Mouse (Mus musculus) MEL (cell line): Measurements from ENCODE around the gene Alg6. TPM values are rescaled to one million over a fixed set of nuclear protein-coding genes. Genes with fewer than 3 reads are reported as not detected.

Source experiments
- DNase-seq: peaks from one replicate; pipeline ENCODE4 v3.0.0; 2011; ENCODE audit warnings: low read depth, low spot score
- H3K27ac ChIP-seq: 2 replicates; pipeline ENCODE4 v1.5.1; 2012; ENCODE audit warnings: low read depth, mild to moderate bottlenecking, control low read depth, low read length, moderate library complexity; ENCODE audit not compliant: control insufficient read depth
- H3K27me3 ChIP-seq, 2 experiments: fragments of 150-350 bp in 1 of 2; sonication (generic) in 1 of 2; 2 replicates each; pipeline ENCODE4 v1.6.1; 2012; ENCODE audit warnings: low read length in 2 of 2, mild to moderate bottlenecking in 2 of 2, improper control_type of control experiment in 1 of 2, moderate library complexity in 1 of 2; ENCODE audit not compliant: insufficient read depth in 2 of 2, control insufficient read depth in 1 of 2
- H3K36me3 ChIP-seq, 2 experiments: 2 replicates each; pipeline ENCODE4 v1.6.1; 2012 to 2014; ENCODE audit warnings: low read length in 2 of 2, improper control_type of control experiment in 1 of 2, inconsistent platforms in 1 of 2, mild to moderate bottlenecking in 1 of 2; ENCODE audit not compliant: insufficient read depth in 2 of 2, control insufficient read depth in 1 of 2
- H3K4me1 ChIP-seq, 2 experiments: fragments of 150-350 bp in 1 of 2; sonication (generic) in 1 of 2; 2 replicates each; pipeline ENCODE4 v1.6.1; 2012; ENCODE audit warnings: low read length in 2 of 2, improper control_type of control experiment in 1 of 2, mild to moderate bottlenecking in 1 of 2; ENCODE audit not compliant: insufficient read depth in 2 of 2, control insufficient read depth in 1 of 2
- H3K4me3 ChIP-seq, 2 experiments: fragments of 150-350 bp in 1 of 2; sonication (generic) in 1 of 2; 2 replicates each; pipeline ENCODE4 v1.5.1; 2012; ENCODE audit warnings: low read depth in 2 of 2, low read length in 2 of 2, mild to moderate bottlenecking in 2 of 2, moderate library complexity in 2 of 2, control low read depth in 1 of 2, improper control_type of control experiment in 1 of 2; ENCODE audit not compliant: control insufficient read depth in 1 of 2, insufficient read depth in 1 of 2
- H3K79me2 ChIP-seq: 2 replicates; pipeline ENCODE4 v1.6.1; 2012; ENCODE audit warnings: mild to moderate bottlenecking, low read length, moderate library complexity; ENCODE audit not compliant: control insufficient read depth, poor library complexity, insufficient read depth
- H3K9ac ChIP-seq: 2 replicates; pipeline ENCODE4 v1.6.1; 2012; ENCODE audit warnings: low read depth, mild to moderate bottlenecking, control low read depth, low read length, moderate library complexity; ENCODE audit not compliant: control insufficient read depth, poor library complexity, severe bottlenecking
- H3K9me3 ChIP-seq: fragments of 150-350 bp; sonication (generic); replicated peaks from 2 replicates; pipeline ENCODE4 v1.6.1; 2012; ENCODE audit warnings: mild to moderate bottlenecking, low read length, improper control_type of control experiment, moderate library complexity; ENCODE audit not compliant: insufficient read depth
- CHD1 ChIP-seq: IDR thresholded peaks from 2 replicates; pipeline ENCODE4 v1.6.1; 2012; ENCODE audit warnings: low read depth, mild to moderate bottlenecking, inconsistent platforms, low read length, improper control_type of control experiment
- ELF1 ChIP-seq: IDR thresholded peaks from 2 replicates; pipeline ENCODE4 v1.6.1; 2014; ENCODE audit warnings: low read depth, mild to moderate bottlenecking, inconsistent platforms, low read length, improper control_type of control experiment, moderate library complexity
- ETS1 ChIP-seq: IDR thresholded peaks from 2 replicates; pipeline ENCODE4 v1.6.1; 2012; ENCODE audit warnings: low read depth, mild to moderate bottlenecking, inconsistent platforms, low read length, improper control_type of control experiment, moderate library complexity
- GABPA ChIP-seq: IDR thresholded peaks from 2 replicates; pipeline ENCODE4 v1.6.1; 2012; ENCODE audit warnings: low read depth, mild to moderate bottlenecking, inconsistent platforms, low read length, improper control_type of control experiment, moderate library complexity
- HCFC1 ChIP-seq: IDR thresholded peaks from 2 replicates; pipeline ENCODE4 v1.6.1; 2012; ENCODE audit warnings: low read depth, mild to moderate bottlenecking, inconsistent platforms, low read length, improper control_type of control experiment, moderate library complexity
- MAX ChIP-seq: IDR thresholded peaks from 2 replicates; pipeline ENCODE4 v1.6.1; 2011; ENCODE audit warnings: low read length, improper control_type of control experiment
- MAZ ChIP-seq: IDR thresholded peaks from 2 replicates; pipeline ENCODE4 v1.6.1; 2012; ENCODE audit warnings: low read depth, mild to moderate bottlenecking, inconsistent platforms, low read length, improper control_type of control experiment
- MYB ChIP-seq: IDR thresholded peaks from 2 replicates; pipeline ENCODE4 v1.6.1; 2011; ENCODE audit warnings: mild to moderate bottlenecking, low read depth, low read length, improper control_type of control experiment
- MYC ChIP-seq: IDR thresholded peaks from 2 replicates; pipeline ENCODE4 v1.6.1; 2011; ENCODE audit warnings: low read depth, mild to moderate bottlenecking, low read length, improper control_type of control experiment, moderate library complexity
- NELFE ChIP-seq: IDR thresholded peaks from 2 replicates; pipeline ENCODE4 v1.6.1; 2011; ENCODE audit warnings: low read depth, low read length, improper control_type of control experiment
- NRF1 ChIP-seq: IDR thresholded peaks from 2 replicates; pipeline ENCODE4 v1.6.1; 2014; ENCODE audit warnings: low read depth, mild to moderate bottlenecking, inconsistent platforms, low read length, improper control_type of control experiment, moderate library complexity; ENCODE audit not compliant: poor library complexity, insufficient read depth, severe bottlenecking
- POLR2A ChIP-seq, 2 experiments: IDR thresholded peaks; 2 replicates each; pipeline ENCODE4 v1.6.1; 2011 to 2012; ENCODE audit warnings: low read length in 2 of 2, mild to moderate bottlenecking in 2 of 2, control low read depth in 1 of 2, improper control_type of control experiment in 1 of 2, low read depth in 1 of 2, moderate library complexity in 1 of 2; ENCODE audit not compliant: control insufficient read depth in 1 of 2, insufficient read depth in 1 of 2, poor library complexity in 1 of 2
- POLR2AphosphoS2 ChIP-seq: IDR thresholded peaks from 2 replicates; pipeline ENCODE4 v1.6.1; 2011; ENCODE audit warnings: low read length, improper control_type of control experiment
- POLR2AphosphoS5 ChIP-seq: IDR thresholded peaks from 2 replicates; pipeline ENCODE4 v1.6.1; 2012; ENCODE audit warnings: low read depth, borderline replicate concordance, mild to moderate bottlenecking, inconsistent platforms, low read length, moderate library complexity, mixed read lengths
- RAD21 ChIP-seq: IDR thresholded peaks from 2 replicates; pipeline ENCODE4 v1.6.1; 2011; ENCODE audit warnings: mild to moderate bottlenecking, low read depth, low read length, improper control_type of control experiment
- RCOR1 ChIP-seq: IDR thresholded peaks from 2 replicates; pipeline ENCODE4 v1.6.1; 2012; ENCODE audit warnings: low read depth, mild to moderate bottlenecking, inconsistent platforms, low read length, improper control_type of control experiment
- SIN3A ChIP-seq: IDR thresholded peaks from 2 replicates; pipeline ENCODE4 v1.6.1; 2012; ENCODE audit warnings: low read length, improper control_type of control experiment, inconsistent platforms
- TAL1 ChIP-seq: IDR thresholded peaks from 2 replicates; pipeline ENCODE4 v1.6.1; 2012; ENCODE audit warnings: mild to moderate bottlenecking, inconsistent platforms, low read length, moderate library complexity, mixed read lengths
- TBP ChIP-seq: IDR thresholded peaks from 2 replicates; pipeline ENCODE4 v1.8.0; 2011; ENCODE audit warnings: low read depth, low read length, improper control_type of control experiment
- TCF12 ChIP-seq: IDR thresholded peaks from 2 replicates; pipeline ENCODE4 v1.6.1; 2014; ENCODE audit warnings: low read depth, mild to moderate bottlenecking, inconsistent platforms, low read length, improper control_type of control experiment, moderate library complexity
- UBTF ChIP-seq: IDR thresholded peaks from 2 replicates; pipeline ENCODE4 v1.6.1; 2012; ENCODE audit warnings: low read depth, mild to moderate bottlenecking, inconsistent platforms, low read length, improper control_type of control experiment, moderate library complexity, borderline replicate concordance; ENCODE audit not compliant: insufficient read depth
- USF1 ChIP-seq: IDR thresholded peaks from 2 replicates; pipeline ENCODE4 v1.6.1; 2014; ENCODE audit warnings: low read depth, mild to moderate bottlenecking, inconsistent platforms, low read length, improper control_type of control experiment, moderate library complexity
- ZKSCAN1 ChIP-seq: IDR thresholded peaks from 2 replicates; pipeline ENCODE4 v1.6.1; 2012; ENCODE audit warnings: low read depth, mild to moderate bottlenecking, inconsistent platforms, low read length, improper control_type of control experiment, moderate library complexity
- ZNF384 ChIP-seq: IDR thresholded peaks from 2 replicates; pipeline ENCODE4 v1.6.1; 2012; ENCODE audit warnings: low read depth, mild to moderate bottlenecking, inconsistent platforms, low read length, improper control_type of control experiment
- polyA plus RNA-seq, 2 experiments: library from polyadenylated mRNA; stranded (reverse) in 1 of 2; unstranded in 1 of 2; fragments of >175 nt in 1 of 2; fragments of >200 nt in 1 of 2; gene quantifications; 2 replicates each; pipeline versions ENCODE4 v1.2.1 to v1.2.4; 2012; ENCODE audit warnings: low replicate concordance in 2 of 2, low read depth in 1 of 2; ENCODE audit not compliant: insufficient read length in 2 of 2, insufficient read depth in 1 of 2, missing spikeins in 1 of 2
- total RNA-seq: library from RNA; depleted of rRNA; stranded (reverse); fragments of 300-350 nt; gene quantifications from 2 replicates; pipeline ENCODE4 v1.2.3, GENCODE M21; 2012

The Alg6 gene
- total and polyA plus RNA-seq, 3 experiments: 12.2 to 15.0 TPM; not detected in 1

DNA sequence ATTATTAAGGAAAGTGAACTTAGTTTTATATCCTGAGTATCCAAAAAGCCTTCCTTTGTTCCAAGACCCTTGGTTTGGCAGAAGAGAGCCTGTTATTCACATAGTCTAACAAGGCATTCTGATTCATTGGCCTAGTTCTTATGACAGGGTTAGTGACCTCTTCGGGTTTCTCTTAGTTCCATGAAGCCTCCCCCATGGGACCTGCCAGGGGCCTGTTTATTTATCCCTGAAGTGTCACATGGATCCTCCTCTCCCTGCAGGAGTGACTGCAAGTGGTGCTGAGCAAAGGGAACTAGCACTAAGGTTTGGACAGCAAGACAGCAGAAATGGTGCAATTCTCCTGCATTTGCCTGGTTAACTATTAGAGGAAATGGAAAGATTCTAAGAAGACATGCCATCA is 57.6 kb downstream of the Alg6 start:
- no peaks in the 10 kb centered on the region for H3K27me3 ChIP-seq
- no peak overlapping the region for H3K9ac ChIP-seq
- no peak overlapping the region for H3K4me3 ChIP-seq
- TF ChIP-seq POLR2AphosphoS2: no peak
- TF ChIP-seq POLR2AphosphoS5: no peak
- no peak for TF ChIP-seq NELFE
- TF ChIP-seq TAL1: no peak
- TF ChIP-seq ZKSCAN1: no peak
- TF ChIP-seq MYB: no peak
- TF ChIP-seq POLR2A (IDR thresholded peaks at IDR 0.05; ENCODE audit: control insufficient read depth in 1 of 2, insufficient read depth in 1 of 2, low read depth in 1 of 2, low read length in 2 of 2, poor library complexity in 1 of 2): no peak
- no peak for TF ChIP-seq RAD21
- no peak for TF ChIP-seq GABPA
- TF ChIP-seq MAX: no peak
- no peak for TF ChIP-seq MAZ
- TF ChIP-seq TCF12: no peak
- no peak for TF ChIP-seq TBP
- TF ChIP-seq HCFC1: no peak
- no peak for TF ChIP-seq SIN3A
- TF ChIP-seq CHD1: no peak
- no peak for TF ChIP-seq ZNF384
- TF ChIP-seq, all 39 proteins: peak for 0
- no peaks in the 10 kb centered on the region for H3K9me3 ChIP-seq
- no peak overlapping the region for H3K27ac ChIP-seq
- no peaks in the 10 kb centered on the region for H3K4me1 ChIP-seq
- no peak for DNase-seq
- H3K79me2 ChIP-seq: no peaks in the 10 kb centered on the region
- no peaks in the 10 kb centered on the region for H3K36me3 ChIP-seq

DNA sequence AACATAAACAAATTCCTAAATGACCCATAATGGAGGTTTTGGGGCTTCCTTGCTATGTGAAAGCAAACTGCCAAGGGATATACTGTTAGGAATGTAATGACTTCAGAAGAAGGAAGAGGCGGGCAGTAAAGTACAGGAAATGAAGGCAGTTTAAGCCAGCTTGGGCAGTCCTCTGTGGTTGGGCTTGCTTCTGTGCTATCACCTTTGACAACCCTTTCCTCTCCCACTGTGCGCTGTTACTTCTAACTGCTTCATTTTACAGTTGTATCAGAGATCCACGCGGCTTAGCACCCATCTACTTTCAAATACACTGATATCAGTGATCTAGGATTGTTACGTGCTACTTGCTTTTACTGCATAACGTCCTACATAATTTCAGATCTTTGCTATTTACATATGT is 76.9 kb downstream of the Alg6 start:
- DNase-seq: no peak
- TF ChIP-seq POLR2A (IDR thresholded peaks at IDR 0.05; ENCODE audit: control insufficient read depth in 1 of 2, insufficient read depth in 1 of 2, low read depth in 1 of 2, low read length in 2 of 2, poor library complexity in 1 of 2): no peak
- no peak for TF ChIP-seq SIN3A
- TF ChIP-seq RCOR1: no peak
- no peak for TF ChIP-seq USF1
- no peak for TF ChIP-seq RAD21
- TF ChIP-seq ELF1: no peak
- TF ChIP-seq ZNF384: no peak
- TF ChIP-seq UBTF: no peak
- TF ChIP-seq ETS1: no peak
- no peak for TF ChIP-seq MYC
- TF ChIP-seq NELFE: no peak
- no peak for TF ChIP-seq NRF1
- no peak for TF ChIP-seq TBP
- TF ChIP-seq POLR2AphosphoS5: no peak
- no peak overlapping the region for H3K27ac ChIP-seq
- no peaks in the 10 kb centered on the region for H3K27me3 ChIP-seq
- no peaks in the 10 kb centered on the region for H3K9me3 ChIP-seq
- no peaks in the 10 kb centered on the region for H3K4me1 ChIP-seq
- no peak overlapping the region for H3K9ac ChIP-seq
- no peaks in the 10 kb centered on the region for H3K79me2 ChIP-seq
- no peak overlapping the region for H3K4me3 ChIP-seq
- no peaks in the 10 kb centered on the region; a peak in 1 of 4 replicates for H3K36me3 ChIP-seq
